Mouse (Mus musculus): ENCODE measurements around the gene Idnk.

Idnk gene
- long read RNA-seq, experiment 1, transcript Idnk-201 (5 exons, 764 nt): minor isoform, 9 of 94 reads
- long read RNA-seq, experiment 1, transcript Idnk-202 (4 exons, 1,462 nt): major isoform, 77 of 94 reads
- long read RNA-seq, experiment 1, partial matches to known transcripts: 1 of 94 reads
- long read RNA-seq, experiment 1, other reads (novel, unspliced or antisense): 5 of 94 reads
- long read RNA-seq, experiment 2, transcript Idnk-201 (5 exons, 764 nt): minor isoform, 11 of 88 reads
- long read RNA-seq, experiment 2, transcript Idnk-202 (4 exons, 1,462 nt): major isoform, 52 of 88 reads
- long read RNA-seq, experiment 2, transcript Idnk-204 (3 exons, 1,898 nt): minor isoform, 10 of 88 reads
- long read RNA-seq, experiment 2, partial matches to known transcripts: 1 of 88 reads
- long read RNA-seq, experiment 2, other reads (novel, unspliced or antisense): 14 of 88 reads

DNA sequence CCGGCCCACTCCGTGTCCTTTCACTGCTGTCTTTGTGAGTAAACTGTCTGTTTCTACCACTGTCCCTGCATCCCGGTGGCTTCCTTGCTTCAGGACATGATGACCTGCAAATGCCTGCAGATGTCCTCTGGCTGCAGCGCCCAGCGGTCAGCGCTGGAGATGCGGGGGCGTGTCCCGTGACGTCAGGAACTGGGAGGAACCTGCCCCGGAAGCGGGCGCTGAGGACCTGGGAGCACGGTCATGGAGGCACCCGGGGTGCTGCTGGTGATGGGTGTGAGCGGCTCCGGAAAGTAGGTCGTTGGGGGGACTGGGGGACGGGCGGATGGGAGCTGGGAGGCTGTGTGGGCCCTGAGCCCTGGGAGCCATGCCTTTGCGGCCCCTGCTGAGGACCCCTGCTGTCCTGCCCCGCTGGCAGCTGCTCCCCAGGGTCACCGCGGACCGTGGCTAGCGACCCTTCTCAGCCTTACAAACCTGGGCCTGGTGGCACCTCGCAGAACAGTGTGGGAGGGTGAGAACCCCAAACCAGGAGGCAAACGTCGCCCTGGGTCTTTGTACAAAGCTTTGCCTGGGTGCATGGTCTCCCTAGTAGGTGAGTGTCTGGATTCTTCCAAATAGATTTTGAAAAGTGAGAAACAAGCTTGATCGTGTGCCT, at the start of gene Idnk:
Idnk (plus strand) TSS at position 203 of the 652 bp plus-strand sequence.
- intact Hi-C loops (cut with DNase I): loop anchor here (10.0 kb wide), 3 partner anchors 77 to 387 kb away; partner anchors contain the start of gene 2210016F16Rik

DNA sequence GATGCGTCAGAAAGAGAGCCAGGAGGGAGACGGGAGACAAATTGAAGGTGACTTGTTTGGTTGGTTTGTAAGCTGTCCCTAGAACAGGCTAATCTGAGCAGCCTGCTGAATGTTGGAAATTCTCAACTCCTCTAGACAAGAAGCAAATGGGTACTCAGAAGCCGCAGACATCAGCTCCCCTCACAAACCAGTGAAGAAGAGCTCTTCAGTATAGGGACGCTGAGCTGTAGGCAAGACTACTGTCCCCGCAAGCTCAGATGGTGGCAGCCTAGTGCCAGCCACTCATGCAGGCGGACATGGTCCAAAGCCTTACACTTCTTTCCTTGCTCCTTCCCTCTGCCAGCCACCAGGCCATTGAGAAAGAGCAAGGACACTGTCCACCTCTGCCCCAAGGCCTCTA, 46.1 kb upstream of the Idnk start:
- intact Hi-C loops (cut with DNase I): loop anchor here (5.0 kb wide), 2 partner anchors 44 to 79 kb away; no protein-coding TSS in a partner anchor

DNA sequence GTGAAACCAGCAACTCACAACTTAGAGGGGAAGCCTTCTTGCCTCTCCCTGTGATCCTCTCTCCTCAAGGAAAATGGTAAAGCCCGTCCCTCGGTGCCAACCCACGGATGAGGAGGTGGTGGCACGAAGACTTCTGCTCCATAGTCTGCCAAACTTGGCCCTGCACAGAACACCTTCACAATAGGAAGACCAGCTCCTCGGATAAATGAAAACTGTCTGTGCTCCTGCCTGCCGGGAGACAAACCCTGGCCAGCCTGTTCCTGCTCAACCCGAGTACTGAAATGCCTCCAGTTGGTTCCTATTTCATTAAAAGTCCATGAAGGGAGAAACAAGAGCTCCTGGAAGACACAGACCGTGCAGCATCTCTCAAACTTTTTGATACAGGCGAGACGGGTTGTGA, 45.3 kb upstream of the Idnk start:
- intact Hi-C loops (cut with DNase I): loop anchor here (5.0 kb wide), 2 partner anchors 45 to 80 kb away; no protein-coding TSS in a partner anchor

DNA sequence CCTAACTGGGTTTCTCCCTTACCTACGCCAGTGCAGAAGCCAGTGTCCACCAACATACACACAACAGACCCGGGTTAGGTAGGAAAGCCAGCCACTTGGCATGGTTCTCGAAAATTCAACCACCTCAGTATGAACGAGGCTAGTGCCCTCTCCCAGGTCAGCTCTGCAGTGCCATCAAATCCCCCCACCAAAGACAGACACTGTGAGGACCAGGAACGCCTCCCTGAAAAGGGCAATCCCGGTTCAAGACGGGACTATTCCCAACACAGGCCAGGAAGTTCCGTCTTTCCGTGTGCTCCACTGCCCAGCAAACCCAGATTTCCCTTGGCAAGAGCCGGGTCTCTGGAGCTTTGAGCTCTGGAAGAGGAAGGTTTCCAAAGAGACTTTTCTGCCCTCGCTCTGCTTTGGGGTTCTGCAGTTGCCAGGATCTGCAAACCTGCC, 44.8 kb upstream of the Idnk start:
- intact Hi-C loops (cut with DNase I): loop anchor here (5.0 kb wide), 2 partner anchors 45 to 80 kb away; no protein-coding TSS in a partner anchor

DNA sequence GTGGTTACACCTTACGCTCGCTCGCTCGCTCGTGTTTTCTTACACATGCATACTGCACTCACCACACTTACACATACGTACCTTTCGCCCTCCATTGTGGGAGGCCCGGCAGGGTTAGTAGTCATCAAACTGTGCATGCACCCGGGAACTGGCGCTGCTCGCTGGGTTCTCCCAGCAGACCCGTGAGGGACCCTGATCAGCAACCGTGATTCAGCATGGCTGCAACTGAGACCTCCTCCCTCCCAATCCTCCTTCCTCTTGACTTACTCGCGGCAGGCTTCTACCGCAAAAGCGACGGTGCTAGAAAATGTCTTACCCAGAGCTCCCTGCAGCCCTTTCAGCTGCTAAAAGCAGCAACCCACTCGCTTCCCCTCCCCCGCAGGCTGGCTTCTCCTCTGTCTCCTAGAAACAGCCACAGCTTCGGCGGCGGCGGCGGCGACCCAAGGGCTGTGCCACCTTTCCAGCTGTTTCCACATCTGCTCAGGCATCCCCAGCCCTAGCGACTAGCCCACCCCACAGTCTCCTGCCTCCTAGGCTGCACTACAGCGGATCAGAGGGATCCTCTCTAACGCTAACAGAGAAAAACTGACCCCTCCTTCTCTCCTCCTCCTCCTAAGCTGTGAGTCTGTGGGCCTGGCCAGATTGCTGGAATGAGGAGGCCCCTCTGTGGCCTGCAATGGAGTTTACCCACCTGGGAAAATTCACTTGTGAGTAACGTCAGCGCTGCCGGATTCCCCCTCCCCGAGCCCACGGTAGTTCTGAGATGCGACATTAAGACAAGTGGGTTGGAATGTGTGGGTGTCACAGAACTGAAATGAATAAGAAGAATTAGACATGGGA, 44.2 kb upstream of the Idnk start, which contains the start of gene Klhl3:
Klhl3 (minus strand) TSS at position 532 of the 840 bp plus-strand sequence.
- intact Hi-C loops (cut with DNase I): loop anchor here (5.0 kb wide), 2 partner anchors 46 to 81 kb away; no protein-coding TSS in a partner anchor

DNA sequence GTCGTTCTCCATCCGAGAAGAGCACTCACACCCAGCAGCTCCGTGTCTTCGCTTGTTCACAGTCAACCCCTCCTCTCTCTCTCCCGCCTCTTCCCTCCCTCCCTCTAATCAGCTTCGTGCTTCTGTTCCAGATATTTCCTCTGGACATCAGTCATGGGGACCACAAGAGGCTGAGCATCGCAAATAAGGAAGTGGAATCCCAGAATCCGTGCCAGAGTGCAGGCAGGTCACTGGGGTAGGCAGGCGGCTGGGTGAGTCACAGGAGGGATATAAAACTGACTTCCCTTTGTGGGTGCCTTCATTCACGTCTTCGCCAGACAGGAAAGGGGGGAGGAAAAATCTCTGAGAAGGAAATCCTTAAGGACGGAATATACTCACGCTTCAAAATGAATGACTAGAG, 42.2 kb upstream of the Idnk start:
- intact Hi-C loops (cut with DNase I): no loop called here

DNA sequence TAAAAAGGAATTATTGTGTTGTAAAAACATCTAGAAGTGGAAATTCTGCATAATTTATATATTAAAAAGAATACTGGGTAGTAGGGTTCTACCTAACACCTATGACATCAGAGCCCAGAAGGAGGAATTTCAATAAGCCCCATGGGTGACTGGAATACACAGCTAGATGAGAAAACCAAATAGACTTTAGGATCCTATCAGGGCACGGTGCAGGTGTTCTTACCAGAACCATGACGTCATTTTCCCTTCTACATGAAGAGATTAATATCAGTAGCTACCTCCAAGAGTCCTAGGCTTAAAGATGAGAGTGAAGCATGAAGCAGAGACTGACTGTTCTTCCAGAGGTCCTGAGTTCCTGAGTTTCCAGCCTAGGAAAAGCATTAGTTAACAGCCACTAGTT, 40.6 kb upstream of the Idnk start:
- intact Hi-C loops (cut with DNase I): loop anchor here (2.0 kb wide), 1 partner anchor 104 kb away; no protein-coding TSS in a partner anchor

DNA sequence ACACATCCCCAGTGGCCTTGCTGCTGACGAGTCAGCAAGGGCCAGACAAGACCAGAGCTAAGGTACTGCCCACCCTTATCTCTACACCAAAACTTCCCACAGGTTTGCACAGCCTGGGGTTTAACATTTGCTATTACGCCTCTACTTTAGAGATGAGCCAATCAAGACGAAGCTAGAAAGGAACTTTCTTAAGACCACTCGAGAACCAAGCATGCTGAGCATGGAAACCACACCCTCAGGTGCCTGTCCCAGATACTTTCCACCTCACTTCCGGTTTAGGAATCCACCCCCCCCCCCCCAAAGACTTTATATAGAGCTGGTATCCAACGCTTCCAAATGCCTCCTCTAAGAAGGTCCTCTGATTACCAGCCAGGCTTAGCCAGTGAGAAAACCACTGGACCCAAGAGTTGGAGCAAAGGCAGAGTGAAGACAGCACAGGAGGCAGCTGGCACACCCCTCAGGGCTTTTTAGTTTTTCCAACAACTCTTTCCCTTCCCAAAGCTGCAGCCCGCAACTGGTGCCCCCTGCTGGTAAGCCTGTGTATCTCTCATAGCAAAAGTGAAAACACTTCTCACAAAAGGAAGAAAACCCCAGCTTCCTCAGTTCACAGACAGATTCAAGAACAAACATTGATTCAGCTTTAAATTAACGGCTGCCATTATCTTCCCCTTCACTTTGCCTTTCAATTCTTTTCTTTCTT, 40.0 kb upstream of the Idnk start:
- intact Hi-C loops (cut with DNase I): loop anchor here (2.0 kb wide), 1 partner anchor 105 kb away; no protein-coding TSS in a partner anchor

DNA sequence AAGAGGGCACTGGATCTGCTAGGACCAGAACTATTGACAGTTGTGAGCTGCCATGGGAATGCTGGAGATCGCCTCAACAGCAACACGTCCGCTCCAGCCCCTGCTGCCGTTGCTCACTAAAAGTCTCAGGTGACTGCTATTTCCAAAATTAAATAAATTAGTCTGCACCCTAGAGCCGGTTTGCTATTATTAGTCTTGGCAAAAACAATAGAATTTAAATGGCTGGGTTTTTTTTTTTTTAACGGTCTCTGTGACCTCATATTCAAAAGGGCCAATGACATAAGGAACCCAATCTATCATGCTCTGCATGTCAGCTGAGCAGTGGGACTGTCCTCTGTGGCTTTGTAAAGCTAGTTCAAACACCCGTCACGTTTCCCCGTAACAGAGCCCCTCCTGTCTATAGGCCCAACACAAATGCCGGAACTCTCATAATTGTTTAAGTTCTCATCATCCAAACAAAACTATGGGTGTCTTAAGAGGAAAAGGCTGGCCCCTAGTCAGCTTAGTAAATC, 34.6 kb upstream of the Idnk start:
- intact Hi-C loops (cut with DNase I): no loop called here

DNA sequence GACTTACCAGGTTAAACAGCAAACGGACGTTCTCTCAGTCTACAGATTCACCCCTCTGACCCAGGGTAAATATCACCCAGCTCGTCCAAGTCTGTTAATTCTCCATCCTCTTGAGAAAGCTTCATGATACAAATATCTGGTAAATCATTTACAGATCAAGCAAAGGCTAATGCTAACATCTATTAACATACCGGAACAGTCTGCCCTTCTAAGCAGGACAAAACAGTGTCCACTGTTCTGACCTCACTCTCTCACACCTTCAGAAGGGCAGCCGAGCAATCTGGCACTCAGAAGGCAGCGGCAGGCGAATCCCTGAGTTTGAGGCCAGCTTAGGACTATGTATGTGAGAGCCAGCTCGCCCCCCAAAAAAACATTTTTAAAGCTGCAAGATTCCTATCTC, 34.1 kb upstream of the Idnk start:
- intact Hi-C loops (cut with DNase I): no loop called here

DNA sequence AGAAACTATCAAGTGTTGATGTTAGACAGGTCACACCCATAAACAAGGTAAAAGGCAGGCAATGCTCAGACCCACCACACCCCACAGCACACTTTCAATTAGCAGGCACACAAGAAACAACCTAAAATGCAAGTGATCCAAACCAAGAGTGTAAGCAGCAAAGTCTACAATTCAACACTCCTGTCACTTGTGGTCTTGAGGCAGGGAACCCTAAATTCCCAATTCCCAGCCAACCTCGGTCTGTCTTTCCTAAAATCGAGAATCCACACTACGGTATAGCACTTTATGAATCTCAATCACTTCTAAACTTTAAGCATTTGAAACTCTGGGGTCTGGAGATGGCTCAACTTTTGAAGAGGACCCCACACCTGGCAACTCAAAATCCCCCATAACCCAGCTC, 33.2 kb upstream of the Idnk start:
- intact Hi-C loops (cut with DNase I): no loop called here

DNA sequence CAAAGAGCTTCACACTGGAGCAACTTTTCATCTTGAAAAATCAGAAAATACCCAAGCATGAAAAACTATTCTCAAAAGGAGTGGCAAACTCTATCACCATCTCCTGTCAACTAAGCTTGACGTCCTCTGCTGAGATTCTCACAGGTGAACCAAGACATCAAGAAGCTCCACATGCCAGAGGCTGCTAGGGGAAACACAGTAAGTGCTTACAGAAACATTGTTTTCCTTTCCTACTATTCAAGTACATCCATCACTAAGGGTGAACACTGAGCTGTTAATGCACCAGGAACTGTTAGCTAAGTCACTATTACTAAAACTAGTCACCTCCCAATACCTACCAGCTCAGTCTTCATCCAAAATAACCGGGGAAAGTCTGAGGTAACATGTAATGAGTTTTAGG, 32.5 kb upstream of the Idnk start:
- intact Hi-C loops (cut with DNase I): no loop called here

DNA sequence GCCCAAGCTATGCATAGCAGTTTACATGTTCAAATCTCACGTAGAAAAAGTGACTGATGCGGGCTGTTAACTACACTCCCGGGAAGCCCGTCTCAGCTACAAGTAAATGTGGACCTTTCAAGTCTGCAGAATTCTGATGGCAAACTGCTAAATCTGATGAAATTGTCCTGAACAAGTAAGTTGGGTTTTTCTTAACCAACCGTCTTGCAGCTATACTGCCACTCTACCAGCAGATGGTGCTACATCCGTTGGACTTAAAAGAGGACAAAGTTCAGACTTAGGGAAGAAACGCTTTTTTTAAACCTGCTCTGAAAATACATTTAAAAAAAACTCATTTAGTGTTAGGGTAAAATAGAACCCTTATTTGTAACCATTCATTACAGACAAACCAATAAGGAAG, 31.3 kb upstream of the Idnk start:
- intact Hi-C loops (cut with DNase I): no loop called here

DNA sequence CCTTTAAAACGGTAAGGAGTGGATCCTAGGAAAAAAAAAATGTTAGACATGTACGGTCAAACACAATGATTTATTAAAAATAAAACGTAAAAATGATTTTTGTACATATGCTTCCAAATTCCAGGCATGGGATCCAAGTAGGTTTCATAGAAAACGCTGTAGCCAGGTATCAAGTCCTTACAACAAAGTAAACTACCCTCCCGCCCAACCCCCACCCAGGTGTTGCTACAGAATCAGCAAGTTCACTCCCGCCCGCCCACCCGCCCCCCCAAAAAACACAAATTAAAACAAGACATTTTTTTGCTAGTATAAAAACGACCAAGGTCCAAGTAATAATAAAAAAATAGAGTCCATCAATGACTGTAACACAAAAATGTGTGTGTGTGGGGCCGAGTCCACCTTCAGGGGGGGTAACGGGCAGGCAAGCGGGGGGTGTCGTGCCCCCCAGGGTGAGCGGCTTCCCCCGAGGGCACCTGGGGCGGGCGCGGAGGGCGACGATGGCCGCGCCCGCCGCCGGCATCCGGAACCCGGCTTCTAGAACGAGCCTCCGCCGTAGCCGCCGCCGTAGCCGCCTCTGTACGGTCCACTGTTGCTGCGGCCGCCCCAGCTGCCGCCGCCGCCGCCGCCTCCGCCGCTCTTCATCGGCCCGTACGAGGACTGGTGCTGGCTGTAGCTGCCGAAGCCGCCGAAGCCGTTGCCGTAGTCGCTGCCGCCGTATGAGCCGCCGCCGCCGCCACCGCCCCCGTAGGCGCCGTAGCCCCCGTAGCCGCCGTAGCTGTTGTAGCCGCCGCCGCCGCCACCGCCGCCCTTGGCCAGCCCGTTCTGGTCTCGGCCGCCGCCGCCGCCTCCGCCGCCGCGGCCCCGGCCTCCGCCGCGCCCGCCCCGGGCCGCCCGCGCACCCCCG, 30.3 kb upstream of the Idnk start:
- intact Hi-C loops (cut with DNase I): no loop called here

DNA sequence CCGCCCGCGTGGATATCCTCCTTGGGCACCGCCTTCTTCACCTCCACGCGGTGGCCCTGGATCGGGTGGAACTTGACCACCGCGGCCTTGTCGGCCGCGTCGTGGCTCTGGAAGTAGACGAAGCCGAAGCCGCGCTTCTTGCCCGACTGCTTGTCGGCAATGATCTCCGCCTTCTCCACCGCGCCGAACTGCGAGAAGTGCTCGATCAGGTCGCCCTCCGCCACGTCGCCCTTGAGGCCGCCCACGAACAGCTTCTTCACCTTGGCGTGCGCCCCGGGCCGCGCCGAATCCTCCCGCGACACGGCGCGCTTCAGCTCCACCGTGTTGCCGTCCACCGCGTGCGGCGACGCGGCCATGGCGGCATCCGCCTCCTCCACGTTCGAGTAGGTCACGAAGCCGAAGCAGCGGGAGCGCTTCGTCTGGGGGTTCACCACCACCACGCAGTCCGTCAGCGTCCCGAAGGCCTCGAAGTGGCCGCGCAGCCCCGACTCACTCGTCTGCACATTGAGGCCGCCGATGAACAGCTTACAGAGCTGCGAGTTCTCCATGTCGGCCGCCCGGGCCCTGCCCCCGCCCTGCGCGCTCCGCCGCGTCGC, 29.6 kb upstream of the Idnk start:
- intact Hi-C loops (cut with DNase I): no loop called here

DNA sequence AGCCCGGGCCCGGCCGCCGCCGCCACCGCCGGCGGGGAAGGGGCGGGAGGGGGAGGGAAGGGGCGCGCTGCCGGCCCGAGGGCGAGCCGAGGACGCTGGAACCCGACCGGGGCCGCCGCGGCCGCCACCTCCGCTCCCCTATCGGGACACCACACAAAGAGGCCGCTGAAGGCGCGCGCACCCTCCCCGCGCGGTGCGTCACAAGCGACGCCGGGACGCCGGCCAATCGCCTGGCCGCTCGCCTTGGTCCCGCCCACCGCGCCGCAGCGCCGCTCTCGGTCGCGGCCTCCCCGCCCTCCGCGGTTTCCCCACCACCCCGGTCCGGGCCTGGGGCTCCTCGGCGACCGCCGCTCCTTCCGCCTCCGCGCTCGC, 29.1 kb upstream of the Idnk start, which contains the start of gene Hnrnpa0:
Hnrnpa0 (minus strand) TSS at position 161 of the 372 bp plus-strand sequence.
- intact Hi-C loops (cut with DNase I): no loop called here

DNA sequence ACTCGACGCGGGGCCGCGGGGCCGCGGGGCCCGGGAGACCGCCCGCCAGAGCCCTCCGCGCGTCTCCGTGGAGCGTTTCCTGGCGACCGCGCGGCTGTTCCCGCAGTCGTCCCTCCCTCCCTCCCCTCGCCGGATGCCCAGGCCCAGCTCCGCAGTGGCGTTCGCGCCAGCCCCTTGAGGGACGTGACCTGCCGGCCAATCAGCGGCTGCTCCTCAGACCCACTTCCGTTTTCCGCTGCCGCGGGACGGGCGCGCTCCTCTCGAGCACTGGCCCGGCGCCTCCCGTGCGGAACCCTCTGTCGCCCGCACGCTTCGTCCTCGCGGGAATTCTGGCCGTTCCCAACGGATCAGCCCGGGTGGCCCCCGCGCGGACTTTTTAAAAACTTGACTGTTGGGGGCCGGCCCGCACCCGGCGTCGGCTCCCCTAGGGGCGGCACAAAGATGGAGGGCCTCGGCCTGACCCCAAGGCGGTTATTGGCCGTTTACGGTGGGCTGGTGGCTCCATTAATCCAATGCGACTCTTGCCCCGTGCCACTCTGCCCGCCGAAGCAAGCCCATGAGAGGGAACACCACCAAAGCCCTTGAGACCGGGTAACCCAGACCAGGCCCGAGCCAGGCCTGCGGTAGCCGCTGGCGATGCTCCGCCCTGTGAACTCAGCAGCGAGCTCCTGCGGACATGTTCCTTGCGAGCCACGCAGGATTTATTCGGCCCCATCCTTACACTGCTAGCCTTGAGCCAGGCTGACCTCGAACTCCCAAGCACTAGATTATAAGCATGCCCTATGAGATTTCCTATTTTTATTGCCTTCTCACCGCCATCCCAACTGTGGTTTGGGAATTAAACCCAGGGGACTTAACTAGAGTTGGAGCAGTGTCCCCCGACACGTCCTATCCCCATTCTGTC, 28.4 kb upstream of the Idnk start:
- intact Hi-C loops (cut with DNase I): no loop called here

All from adrenal gland (tissue).